Mouse (Mus musculus): ENCODE results near the gene Zfp575.

Zfp575 gene

DNA sequence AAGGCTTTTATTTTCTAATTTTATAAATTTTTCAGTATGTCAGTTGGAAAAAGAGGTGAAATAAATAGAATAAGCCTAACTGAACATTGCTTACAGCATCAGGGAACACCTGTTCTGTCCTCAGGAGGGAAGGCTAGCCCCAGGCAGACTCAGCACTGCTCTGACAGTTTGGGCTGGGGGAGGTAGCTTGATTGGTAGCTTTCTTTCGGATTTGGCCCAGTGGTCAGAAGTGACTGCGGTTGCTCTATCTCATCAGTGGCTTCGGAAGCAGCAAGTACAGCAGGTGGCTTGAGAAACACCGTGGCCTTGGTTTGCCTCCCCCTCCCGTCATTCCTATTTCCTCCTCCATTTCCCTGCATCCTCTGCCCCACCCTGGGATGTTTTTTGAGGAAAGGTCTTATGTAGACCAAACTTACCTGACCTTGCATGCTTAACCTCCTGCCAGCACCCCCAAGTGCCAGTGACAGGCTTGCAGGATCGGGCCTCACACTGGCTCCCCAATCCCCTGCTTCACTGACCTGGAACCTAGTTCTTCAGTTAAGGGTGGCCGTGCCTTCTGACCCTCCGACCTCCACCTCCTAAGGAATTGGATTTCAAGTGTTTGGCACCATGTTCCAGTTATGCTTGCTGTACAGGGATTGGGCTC lies 24.1 kb downstream of the Zfp575 start:
- DNase-seq = no peak

DNA sequence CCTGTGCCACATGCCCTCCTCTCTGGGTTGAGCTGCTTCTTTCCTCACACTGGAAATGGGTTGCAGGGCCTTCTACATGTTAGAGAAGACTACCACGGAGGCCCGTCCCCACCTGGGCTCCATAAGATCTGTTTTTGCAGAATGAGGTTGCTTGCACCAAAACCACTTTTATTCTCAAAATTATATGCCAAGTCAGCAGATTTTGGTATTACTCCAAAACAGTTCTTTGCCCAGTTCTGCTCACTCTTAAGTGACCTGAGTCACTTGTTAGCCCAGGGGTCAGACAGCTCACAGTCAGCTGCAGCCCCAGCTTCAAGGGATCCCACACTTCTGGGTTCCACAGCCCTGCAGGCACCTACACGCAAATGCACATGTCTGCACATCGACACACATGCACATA lies 26.0 kb downstream of the Zfp575 start:
- no peak for DNase-seq

GRCm38 (mm10) chr7:24555786-24556185 lies 31.7 kb downstream of the Zfp575 start:
- peak; percentile 41 for DNase-seq

- peak in 1 of 2 experiments; percentile 26 for DNase-seq
These were observed 35.3 kb downstream of the Zfp575 start for GRCm38 (mm10) chr7:24551985-24552759.

GRCm38 (mm10) chr7:24547534-24548036 lies 39.9 kb downstream of the Zfp575 start:
- no peak for DNase-seq

GRCm38 (mm10) chr7:24546634-24547389 lies 40.6 kb downstream of the Zfp575 start:
- peak; percentile 99 to 100 for DNase-seq

GRCm38 (mm10) chr7:24546068-24546614 lies 41.3 kb downstream of the Zfp575 start, which contains the start of the genes Pinlyp and Xrcc1:
Pinlyp (minus strand) TSS chr7:24546118.
Xrcc1 (plus strand) TSS chr7:24546289.
- no peak for DNase-seq

GRCm38 (mm10) chr7:24544506-24544905 lies 42.9 kb downstream of the Zfp575 start:
- no peak for DNase-seq

GRCm38 (mm10) chr7:24539686-24540085 lies 47.8 kb downstream of the Zfp575 start:
- no peak for DNase-seq

GRCm38 (mm10) chr7:24538701-24539100 lies 48.7 kb downstream of the Zfp575 start:
- no peak for DNase-seq

DNA sequence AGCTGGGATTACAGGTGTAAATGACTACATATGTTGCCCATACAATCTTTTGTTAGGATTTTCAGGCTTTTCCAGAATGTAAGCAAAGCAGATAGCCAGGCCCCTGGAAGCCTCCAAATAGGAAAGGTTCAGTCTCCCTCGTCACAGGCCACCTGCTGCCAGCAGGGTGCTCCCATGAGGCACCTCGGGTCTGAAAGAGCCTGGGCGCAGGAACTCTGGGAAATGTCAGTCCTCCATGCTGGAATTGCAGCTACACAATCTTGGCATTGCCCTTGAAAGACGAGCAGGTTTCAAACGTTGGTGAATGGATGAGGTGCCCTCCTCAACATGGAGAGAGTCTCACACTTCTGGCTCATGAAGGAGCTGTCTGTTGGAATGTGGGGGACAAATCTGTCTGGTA lies 49.3 kb downstream of the Zfp575 start:
- peak; percentile 37 to 60 for DNase-seq

DNA sequence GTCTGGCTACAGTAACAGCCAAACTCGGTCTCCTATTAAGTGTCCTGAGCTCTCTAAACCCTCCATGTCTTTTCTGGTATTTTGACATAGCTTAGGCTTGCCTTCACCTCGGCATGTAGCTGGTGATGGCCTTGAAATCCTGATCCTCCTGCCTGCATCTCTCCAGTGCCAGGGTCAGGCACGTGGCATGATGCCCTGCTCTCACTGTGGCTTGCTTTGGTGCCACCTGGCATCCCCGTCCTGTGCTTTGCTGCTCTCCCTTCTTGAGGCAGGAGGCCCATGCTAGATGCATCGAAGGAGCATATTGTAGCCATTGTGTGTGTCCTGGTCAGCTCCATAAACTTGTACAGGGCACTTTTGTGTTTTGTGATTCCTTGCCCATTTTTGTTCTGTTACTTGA lies 49.9 kb downstream of the Zfp575 start:
- no peak for DNase-seq

DNA sequence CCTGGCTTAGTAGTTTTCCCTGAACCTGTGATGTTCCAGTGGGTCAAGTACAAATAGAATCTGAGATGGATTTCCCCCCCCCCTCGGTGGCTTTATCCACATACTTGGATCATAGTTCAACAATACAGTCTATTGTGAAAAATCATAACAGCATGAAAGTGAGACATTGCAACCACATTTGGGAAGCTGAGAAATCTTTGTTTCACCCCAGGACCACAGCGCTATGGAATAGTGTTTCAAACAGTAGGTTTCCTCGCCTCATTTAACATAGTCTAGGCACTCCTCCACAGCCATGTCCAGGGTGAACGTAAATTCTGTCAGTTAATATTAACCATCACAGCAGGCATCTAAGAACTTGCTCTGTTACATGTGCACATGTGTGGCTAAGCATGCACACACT lies 50.4 kb downstream of the Zfp575 start:
- no peak for DNase-seq

DNA sequence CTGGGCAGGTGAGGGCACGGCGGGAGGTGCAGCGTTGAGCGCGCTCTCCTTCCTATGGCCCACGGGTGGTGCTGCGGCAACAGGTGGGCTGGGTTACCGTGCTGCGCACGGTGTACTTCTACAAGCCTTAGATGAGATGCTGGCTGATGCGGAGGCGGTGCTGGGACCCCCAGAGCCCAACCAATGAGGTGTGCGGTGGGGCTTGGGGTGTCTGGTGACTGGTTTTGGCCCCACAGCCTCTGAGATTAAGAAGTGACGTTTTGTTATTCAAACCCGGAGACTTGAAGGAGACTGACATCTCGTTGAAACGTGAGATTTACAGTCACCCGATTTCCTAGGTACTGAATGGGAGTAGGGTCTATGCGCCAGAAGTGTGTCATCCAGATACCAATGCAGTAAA lies 53.1 kb downstream of the Zfp575 start:
- DNase-seq = no peak
